Mouse (Mus musculus): ENCODE data around the gene Ptbp1.

DNA sequence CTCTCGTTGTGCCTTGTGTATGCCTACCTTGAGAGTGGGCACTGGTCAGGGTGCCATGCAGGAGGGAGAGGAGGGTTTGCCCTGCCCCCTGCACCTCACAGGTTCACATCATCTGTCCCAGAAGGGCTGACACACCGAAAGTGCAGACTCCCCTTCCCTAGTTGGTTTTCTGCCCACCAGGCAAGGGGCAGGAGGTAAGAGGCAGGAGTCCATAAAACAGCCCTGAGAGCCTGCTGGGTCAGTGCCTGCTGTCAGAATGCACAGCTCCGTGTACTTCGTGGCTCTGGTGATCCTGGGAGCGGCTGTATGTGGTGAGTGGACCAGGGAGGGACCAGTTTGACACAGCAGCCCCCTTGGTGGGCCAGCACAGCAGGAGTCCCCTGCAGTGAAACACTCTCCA, 36.4 kb downstream of the Ptbp1 start, which contains the start of gene Cfd:
- no peak for TF ChIP-seq TAL1 (IDR thresholded peaks at IDR 0.05; ENCODE audit: low read length)
- no peak for TF ChIP-seq GATA1 (IDR thresholded peaks at IDR 0.05; ENCODE audit: low read length)

All from erythroblast, embryonic 14.5 days (primary cell).